Mouse (Mus musculus) heart, adult 2 months (tissue): ENCODE data around the gene Ap1s1.
A peak's percentile ranks its signal among the peaks of the same experiment; 100 is the strongest.

ENCODE experiments used
- CTCF ChIP-seq: fragments of 200-600 bp; IDR thresholded peaks from 2 replicates; pipeline ENCODE4 v1.8.1; 2022; ENCODE audit warnings: antibody characterized with exemption, mild to moderate bottlenecking, moderate library complexity
- EP300 ChIP-seq: fragments of 200-500 bp; IDR thresholded peaks from 2 replicates; pipeline ENCODE4 v1.6.1; 2011; ENCODE audit warnings: low read depth, low read length, control low read depth; ENCODE audit not compliant: insufficient read depth
- POLR2A ChIP-seq: fragments of 200-500 bp; IDR thresholded peaks from 2 replicates; pipeline ENCODE4 v1.6.1; 2011; ENCODE audit warnings: mild to moderate bottlenecking, low read depth, low read length, control low read depth; ENCODE audit not compliant: insufficient read depth

GRCm38 (mm10) chr5:137009988-137010387 is 35.9 kb downstream of the Ap1s1 start:
- peak; percentile 83 for TF ChIP-seq CTCF
- TF ChIP-seq POLR2A: no peak
- no peak for TF ChIP-seq EP300
